Mouse (Mus musculus) adrenal gland, postnatal 14 days (tissue): ENCODE measurements at regions not wholly inside any gene's neighbourhood (a gene's known extent, or its start where the extent isn't known, plus 50 kb on each side); places are given as distances from the start of the nearest gene placed in this dataset.

Experiments
- DNase-seq: peaks from one replicate; pipeline ENCODE4 v3.0.0; 2021; ENCODE audit warnings: mixed read lengths

DNA sequence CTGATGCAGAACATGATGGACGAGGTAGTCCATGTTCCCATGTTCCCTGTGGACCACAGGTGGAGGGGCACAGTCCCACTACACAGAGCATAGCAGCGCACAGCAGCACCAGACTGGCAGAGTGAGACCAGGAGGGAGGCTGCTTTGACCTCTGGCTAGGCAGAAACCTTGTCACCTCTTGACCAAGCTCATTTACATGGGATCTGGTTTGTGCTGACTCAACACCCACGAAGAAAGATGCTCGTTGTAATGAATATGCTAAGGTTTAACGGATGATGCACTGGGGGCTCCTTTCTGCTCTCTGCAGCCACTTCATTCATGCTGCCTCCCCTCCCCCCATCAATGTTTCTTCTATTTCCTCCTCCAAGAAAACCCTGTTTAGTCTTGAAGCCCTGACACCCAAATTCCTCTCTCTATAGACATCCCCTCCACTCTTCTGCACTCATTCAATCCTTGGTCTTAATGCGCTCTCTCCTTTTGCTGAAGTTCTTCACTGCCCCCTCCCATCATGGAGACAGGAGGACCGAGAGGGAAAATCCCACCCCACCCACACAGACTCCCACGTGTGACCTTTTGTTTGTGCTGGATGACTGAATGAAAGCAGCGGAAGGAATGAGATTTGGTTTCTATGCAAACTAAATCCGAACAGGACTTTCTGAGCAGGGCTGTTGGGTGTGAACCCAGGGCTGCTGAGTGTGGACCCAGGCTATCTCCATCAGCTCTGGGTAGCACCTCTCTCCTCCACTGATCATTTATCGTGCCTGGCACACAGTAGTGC lies 156.6 kb upstream of the Spdye4c start:
- DNase-seq, result no peak

DNA sequence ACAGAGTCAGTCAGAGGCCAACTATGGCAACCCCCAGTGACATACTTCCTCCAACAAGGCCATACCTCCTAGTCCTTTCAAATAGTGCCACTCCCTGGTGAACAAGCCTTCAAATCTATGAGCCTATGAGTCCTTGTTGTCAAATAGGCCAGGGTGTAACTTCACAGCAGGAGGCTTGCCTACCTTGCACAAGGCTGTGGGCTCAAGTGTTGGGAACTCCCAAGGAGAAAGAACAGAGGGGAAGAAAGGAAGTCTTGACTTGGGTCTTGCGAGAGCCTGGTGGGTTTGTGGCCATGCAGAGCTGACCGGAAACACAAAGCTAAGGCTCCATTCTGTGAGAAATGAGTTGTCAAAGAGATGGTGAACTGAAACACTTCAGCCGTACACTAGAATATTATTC lies 154.6 kb upstream of the Spdye4c start:
- DNase-seq, result no peak

DNA sequence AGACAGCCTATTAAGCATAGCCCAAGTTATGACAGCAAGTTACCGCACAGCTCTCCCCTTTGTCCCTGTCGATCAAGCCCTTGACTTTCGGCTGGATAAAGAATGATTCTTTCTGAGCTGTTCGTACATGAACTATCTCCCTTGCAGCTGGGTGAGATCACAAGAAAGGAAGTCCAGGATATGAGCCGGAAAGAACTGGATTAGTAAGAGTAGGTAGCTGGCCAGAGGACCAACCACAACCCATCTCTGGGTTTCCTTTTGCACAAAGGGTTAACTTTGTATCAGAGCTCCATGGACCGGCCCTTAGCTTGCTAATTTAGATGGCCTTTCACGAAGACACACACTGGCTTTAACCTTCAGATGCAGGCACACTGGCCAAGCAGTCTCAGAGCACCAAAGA lies 153.3 kb upstream of the Spdye4c start:
- DNase-seq, result no peak

DNA sequence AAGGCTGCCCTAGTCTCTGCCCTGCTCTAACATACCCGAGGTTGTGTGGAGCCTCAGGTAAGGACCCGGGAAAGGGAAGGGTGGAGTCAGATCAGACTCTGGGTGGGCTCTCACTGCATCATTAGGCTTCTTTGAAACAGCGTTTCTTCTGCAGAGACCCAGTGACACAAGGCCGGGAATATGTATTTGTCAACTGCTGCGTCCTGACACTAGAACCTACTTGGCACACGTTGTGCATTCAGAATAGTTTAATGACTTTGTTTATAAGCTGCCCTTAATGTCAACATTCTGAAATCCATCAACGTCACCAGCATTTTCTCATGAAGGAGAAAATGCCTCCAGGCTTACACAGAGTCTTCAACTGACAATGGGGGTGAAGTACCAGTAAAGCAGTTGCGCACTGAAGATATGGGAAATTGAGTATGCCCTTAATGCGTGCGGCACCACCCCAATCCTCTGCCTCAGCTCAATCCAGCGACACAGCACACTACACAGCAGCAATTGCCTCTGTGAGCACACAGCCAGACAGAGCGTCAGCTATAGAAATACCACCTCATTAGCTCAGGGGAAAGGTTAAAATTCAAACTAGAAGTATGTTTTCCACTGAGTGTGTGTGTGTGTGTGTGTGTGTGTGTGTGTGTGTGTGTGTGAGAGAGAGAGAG lies 152.7 kb upstream of the Spdye4c start:
- DNase-seq, result no peak

DNA sequence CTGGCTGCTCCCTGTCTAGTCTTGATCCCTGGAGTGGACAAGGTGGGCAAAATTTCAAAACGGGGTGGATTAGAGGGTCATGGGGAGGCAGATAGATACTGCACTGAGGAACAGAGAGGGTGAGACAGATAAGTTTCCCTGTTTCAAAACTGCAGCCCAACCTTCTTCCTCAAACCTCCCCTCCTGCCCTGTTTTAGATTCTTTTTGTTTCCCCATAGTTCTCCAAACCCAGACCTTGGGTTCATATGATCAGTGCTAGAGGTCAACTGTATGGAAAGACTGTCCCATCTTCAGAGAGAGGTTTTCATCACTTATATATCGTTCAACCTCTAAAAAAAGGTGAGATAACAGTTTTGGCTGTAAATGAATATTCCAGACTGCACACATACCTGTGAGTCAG lies 152.1 kb upstream of the Spdye4c start:
- no peak for DNase-seq

DNA sequence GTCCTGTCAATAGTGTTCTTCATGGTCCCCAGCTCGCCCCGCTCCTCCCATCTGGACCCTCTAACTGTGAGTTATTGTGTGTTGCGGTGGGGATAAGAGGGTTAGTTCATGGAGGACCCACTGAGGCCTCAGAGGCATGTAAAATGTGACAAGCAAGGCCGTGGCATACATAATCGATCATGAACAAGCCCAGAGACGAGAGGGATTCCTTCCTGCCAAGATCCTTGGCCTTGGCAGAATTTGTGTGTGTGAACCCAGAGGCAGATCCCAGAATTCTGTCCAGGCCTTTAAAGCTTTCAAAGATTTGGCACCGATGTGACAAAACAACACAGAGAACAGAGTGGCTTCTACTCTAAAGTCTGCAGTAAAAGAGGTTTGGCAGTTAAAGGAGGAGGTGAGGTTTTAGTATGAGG lies 146.4 kb upstream of the Spdye4c start:
- DNase-seq, result peak; percentile 18

DNA sequence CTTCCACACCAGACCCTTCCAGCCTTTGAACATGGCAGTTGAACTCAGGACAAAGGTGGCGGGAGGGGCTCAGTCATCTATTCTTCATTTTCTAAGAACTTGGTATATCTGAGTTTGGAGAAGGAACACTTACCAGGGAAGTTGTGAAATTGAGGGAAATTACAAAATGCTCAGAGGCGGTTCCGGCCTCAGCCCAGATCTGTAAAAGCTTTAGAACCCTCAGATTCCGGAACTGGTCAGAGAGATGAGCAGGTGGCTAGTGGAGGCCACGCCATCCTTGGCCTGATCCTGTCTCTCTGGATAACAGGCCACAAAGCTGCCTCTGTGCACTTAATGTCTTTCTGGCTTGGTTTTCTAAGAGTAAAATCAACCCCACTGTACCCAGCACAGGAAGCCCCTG lies 145.6 kb upstream of the Spdye4c start:
- DNase-seq, result no peak

DNA sequence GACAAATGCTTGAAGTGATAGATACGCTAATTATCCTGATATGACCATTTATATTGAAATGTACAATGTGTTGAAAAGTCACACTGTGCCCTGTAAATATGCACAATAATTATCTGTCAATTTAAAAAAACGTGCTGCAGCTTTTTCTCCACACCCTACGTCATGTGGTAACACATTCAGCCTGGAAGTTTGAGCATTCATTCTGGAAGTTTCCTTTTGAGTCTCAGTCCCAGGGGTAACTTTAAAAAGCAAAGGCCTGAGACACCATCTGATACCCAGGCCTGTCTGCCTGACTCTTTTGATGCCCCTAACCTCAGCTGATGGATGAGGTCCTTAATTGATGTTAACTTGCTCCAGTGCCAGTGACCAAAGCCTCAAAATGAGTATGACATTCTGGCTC lies 141.7 kb upstream of the Spdye4c start:
- no peak for DNase-seq

DNA sequence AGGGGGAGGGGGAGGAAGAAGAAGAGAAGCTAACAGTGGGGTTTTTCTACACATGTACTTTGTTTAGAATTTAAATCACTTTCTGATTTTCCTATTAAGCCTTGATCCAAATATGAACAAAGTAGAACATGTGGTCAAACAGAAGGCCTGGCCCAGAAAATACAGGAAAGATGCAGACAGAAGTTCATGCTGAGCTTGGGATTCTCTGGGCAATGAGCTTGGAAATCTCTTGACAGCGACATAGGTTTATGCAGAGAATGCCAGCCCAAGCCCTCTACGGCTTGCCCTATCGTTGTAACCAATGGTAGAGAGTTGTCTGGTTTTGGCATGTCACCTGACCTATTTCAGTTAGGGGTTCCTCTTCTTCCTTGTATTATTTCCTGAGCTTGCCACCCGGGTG lies 141.0 kb upstream of the Spdye4c start:
- no peak for DNase-seq

DNA sequence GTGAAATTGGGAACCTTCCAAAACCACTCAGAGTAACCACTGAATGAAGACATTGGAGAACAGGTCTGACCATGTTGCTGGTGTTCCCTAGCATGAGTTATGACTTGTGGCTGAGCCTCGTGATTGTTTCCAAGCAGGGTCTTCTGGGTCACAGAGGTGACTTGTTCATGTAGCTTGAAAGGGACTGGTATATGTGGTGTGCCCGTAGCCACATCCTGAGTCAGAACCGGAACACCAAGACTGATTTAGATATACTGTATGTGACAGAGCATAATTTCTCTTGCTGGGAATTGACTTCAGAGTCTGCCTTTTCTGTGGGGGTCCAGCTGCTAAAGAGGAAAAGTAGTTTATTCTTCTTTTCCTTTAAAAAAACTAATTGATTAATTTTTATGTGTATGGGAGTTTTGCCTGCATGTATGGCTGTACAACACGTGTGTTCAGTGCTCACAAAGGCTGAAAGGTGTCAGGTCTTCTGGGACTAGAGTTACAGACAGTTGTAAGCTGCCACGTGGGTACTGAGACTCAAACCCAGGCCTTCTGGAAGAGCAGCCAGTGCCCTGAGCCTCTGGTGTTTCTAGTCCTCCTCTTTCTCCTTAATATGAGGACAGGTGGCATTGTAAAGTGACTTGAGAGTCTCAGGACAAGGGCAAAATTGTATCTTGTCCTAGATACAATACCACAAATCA lies 139.3 kb upstream of the Spdye4c start:
- DNase-seq, result no peak

DNA sequence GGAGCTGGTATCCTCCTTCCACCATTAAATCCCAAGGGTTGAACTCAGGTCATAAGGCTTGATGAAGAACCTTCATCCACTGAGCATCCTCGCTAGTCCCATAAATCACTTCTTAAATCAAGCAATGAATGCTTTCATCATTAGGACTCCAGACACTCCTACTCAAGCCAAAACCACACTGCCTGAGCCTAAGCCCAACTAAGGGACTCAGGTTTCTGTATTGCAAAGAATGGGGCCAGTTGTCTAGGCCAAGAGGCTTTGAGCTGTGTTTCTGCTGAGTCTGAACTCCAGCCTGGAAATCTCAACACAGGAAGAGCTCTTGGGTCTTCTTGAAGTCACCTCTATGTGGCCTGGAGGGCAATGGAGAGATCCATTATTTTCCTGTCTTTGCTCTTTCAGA lies 138.4 kb upstream of the Spdye4c start:
- DNase-seq, result no peak

DNA sequence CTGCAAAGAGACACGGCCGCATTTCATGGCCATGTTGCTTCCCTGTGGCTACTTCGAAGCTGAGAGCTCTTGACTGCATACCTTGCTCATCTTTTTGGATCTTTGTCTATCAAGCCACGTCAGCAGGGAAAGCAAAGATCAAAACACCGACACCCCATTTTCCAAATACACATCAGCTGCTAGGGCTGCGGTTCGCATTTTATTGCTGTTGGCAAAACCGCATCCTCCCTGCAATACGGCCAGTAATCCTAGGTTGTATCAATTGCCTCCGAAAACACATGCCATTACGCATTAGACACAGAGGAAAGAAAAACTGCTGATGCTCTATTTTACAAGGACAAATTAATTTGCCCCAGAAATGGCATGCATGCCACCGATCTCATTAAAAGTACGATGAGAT lies 136.5 kb upstream of the Spdye4c start:
- no peak for DNase-seq

DNA sequence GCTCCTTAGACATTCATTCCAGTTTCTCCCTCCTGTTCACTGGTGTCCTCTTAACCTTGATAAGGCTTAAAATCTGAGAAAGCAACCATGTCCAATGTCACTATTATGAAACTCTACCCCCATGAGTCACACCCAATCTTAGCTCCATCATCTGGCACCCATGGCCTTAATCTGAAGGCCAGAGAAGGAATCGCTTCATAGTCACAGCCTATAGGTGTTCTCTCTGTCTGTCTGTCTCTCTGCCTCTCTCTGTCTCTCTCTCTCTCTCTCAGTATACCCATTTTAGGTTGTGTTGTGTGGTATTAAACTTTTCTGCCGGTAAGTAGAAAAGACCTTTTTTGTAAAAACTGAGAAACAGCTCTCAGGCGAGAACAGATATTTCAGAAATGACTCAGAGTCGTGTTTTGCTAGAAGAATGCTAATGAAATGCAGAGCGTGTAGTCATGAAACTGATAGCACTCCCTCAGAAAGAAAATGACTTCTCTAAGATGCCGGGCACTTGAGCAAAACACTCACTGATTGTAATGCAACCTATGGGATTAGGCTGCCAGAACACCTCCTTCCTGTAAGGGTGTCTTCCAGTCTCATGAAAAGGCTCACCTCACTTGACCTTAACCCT lies 133.3 kb upstream of the Spdye4c start:
- no peak for DNase-seq

DNA sequence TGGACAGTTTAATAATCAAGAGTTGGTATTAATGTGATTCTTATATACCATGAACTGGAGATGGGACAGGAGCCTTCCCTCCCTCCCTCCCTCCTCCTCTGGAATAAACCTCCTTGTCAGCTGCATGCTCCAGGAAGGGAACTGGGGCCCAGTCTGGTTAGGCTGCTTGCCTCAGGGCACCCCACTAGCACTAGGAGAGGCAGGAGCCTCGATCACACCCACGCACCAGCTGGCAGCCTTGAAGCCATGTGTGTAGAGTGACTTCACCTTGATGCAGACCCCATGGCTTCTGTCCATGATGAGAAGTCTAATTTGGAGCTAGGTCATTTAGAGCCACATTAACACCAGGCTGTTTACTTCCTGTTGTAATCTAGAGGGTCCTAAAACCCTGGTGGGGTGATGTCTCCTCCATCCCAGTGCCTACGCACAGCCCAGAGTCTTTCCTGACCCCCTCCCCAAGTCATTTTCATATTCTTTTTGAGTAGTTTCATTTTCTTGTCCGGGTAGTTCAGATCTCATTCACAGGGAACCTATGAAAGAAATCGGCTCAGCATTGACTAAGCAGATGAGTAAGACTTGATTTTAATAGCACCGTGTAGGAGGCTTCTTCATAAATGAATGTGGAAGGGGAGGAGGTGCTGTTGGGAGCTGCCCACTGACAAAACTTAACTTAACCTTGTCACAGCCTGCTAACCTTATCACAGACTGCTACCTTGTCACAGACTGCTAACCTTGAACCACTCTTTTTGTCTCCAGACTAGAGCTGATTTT lies 125.6 kb upstream of the Spdye4c start:
- no peak for DNase-seq

DNA sequence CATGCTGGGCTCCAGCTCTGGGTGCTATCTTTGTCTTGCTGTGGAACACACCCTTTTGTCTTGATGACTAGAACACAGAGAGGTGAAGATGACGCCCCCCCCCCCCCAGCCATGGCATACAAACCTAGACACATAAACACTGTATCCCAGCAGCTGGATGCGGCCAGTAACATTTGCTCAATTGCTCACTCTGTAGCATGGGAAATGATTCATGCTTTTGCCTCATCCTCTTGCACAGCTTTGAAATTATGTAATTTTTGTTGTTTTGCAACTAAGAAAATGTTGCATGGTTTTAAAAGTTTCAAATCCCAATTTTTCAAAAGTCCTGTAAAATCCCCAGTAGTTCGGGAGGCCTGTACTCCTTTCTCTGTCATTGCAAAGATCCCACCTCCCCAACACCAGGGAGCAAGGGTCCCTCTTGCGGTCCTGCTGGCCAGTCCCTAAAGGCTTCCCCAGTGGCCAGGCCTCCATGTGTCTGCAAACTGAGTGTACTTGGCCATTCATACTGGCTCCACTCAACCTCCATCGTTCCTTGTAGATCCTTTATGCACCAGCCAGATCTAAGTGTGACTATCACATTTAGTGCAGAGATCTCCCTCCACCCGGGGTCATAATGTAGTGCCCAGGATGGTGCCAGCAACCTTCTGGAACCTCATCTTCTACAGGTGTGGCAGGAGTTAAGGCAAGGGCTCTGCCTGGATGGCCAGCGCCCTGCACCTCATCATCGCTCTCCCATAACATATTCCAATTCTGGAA lies 123.3 kb upstream of the Spdye4c start:
- no peak for DNase-seq

DNA sequence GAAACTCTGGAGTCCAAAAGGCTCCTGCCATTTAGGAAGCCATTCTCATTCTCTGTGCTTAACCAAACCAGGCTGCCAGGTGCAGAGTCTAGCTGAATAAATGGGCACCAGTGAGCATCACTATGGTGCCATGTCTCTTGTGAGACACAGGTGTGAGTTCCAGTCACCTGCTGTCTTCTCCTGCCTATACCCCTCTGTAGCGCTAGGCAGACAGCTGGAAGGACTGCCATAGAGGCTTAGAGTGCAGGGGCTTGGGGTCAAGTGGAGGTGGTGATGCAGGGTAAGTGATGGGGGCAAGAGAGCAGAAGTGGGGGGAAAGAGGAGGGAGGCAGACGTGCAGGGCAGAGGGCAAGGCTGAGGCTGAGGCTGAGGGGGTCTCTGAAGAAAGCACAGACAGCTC lies 122.7 kb upstream of the Spdye4c start:
- no peak for DNase-seq

DNA sequence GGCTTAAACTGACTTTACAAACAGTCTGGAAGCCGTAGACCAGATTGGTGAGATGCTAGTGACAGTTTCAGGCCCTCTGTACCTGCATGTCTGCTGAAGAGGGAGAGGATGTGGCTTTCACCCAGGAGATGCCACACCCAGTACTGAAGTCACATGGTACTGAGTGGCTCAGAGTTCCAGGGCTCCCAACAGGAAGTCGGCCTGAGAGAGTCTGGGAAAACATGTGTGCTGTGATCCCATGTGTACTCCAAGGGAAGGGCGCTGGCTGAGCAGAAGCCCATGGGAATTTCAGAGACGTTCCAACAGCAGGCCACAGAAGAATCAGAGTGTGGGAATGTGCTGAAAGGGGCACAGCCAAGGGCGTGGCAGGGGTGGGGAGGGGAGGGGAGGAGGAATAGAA lies 120.7 kb upstream of the Spdye4c start:
- DNase-seq, result peak; percentile 29

DNA sequence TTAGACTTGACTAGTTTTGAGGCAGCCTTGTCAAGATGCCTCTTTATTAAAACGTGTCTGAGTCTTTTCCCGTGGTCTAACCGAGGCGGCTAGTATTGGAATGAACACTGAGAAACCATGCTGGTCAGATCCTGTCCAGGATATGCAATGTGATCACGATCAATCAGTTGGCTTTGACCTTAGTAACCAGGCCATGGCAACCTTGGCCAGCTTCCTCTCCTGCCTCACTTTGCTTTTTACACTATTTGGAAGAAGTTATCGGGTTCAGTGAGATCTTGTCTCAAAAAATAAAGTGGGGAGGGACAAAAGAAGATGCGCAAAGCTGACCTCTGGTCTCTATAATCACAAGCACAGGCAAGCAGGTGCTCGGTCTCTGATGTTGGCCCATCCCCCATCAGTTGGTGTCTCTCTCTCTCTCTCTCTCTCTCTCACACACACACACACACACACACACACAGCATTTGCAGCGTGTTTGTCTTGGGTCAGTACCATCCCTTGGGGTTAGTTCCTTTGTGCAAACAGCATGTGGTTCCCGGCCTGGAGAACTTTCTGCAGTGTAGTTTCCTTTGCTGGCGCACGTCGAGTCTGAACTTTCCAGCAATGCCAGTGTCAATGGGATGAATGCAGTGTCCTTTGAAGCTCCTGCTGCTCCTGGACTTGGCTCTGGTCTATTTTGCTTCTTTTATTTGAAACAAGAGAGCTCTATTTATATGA lies 117.6 kb upstream of the Spdye4c start:
- DNase-seq, result no peak

DNA sequence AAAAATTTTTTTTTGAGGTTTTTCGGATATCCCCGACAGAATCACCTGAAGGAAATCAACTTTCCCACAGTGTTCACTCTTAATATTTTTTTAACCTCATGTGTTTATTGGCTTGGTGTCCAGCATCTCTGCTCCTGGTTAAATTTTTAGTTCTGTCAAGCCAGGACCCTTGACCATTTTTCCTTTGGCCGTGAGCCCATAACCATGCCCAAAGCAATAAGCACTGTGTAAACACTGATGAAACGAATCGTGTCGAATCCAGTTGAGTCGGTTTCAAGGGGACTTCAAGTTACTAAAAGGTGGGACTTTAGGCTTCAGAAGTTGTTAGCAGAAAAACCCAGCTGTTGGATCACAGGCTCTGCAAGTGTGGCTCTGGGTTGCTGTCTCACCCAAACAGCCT lies 117.0 kb upstream of the Spdye4c start:
- DNase-seq, result no peak

DNA sequence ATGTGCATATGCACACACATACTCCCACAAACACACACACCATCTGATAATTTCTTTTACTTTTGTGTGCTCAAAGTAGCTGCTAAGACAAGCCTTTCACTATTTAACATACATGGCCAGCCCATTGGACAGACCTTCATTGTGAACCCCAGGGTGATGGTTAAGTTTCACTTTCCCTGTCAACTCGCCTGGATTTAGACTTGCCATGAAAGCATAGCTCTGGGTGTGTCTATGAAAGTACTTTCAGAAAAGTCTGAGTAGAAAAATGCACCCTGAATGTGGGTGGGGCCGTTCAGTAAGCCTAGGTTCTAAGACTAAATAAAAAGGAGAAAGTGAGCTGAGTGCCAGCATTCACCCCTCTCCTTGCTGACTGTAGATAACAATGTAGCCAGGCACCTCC lies 113.8 kb upstream of the Spdye4c start:
- no peak for DNase-seq
